Mouse (Mus musculus) brain, embryonic 14.5 days (tissue): ENCODE measurements around the gene Galnt13.

ENCODE experiments used
- CTCF ChIP-seq: fragments of 200-500 bp; IDR thresholded peaks from 2 replicates; pipeline ENCODE4 v1.5.1; 2012; ENCODE audit warnings: inconsistent platforms, mild to moderate bottlenecking, moderate library complexity, borderline replicate concordance; ENCODE audit not compliant: insufficient read depth, insufficient read length; ENCODE audit errors: extremely low read depth
- POLR2A ChIP-seq: fragments of 200-500 bp; IDR thresholded peaks from 2 replicates; pipeline ENCODE4 v1.6.1; 2012; ENCODE audit warnings: mild to moderate bottlenecking, inconsistent platforms, borderline replicate concordance; ENCODE audit not compliant: poor library complexity, insufficient read depth, insufficient read length, severe bottlenecking; ENCODE audit errors: extremely low read depth

GRCm38 (mm10) chr2:54943386-54943785 is 507.3 kb downstream of the Galnt13 start:
- no peak for TF ChIP-seq CTCF
- TF ChIP-seq POLR2A: no peak
